Mouse (Mus musculus): ENCODE measurements around the gene Nppa. TPM values are rescaled to one million over a fixed set of nuclear protein-coding genes. Genes with fewer than 3 reads are reported as not detected.

The Nppa gene
- 0.33 TPM in 1 of 2 replicates, not detected in the other for polyA plus RNA-seq (2012; rRNA removed)
- polyA plus RNA-seq (2014; fragmentation: Nextera tagmentation; extraction: Ambion mirVana), result 0.87 and 1.0 TPM in 2 replicates

GRCm38 (mm10) chr4:148000202-148000772 lies at the start of gene Nppa:
Gene Nppa, plus strand, starts transcription at chr4:148000722.
- DNase-seq (ENCODE audit: low spot score), result no peak
- no peaks in the 10 kb centered on the region for H3K4me1 ChIP-seq (ENCODE audit: control insufficient read depth, insufficient read depth, low read length)
- H3K9me3 ChIP-seq (ENCODE audit: control insufficient read depth, low read length), result no peaks in the 10 kb centered on the region
- no peak for ATAC-seq (ENCODE audit: low FRiP score, low read depth)
- no peaks in the 10 kb centered on the region for H3K27me3 ChIP-seq (ENCODE audit: control insufficient read depth, insufficient read depth, low read length)
- no peak for TF ChIP-seq POLR2A (IDR thresholded peaks at IDR 0.05; ENCODE audit: borderline replicate concordance, extremely low read depth, insufficient read depth, insufficient read length)
- H3K27ac ChIP-seq (replicated peaks; ENCODE audit: low read depth, low read length), result no peak within 1 kb of the TSS
- H3K4me3 ChIP-seq (replicated peaks; ENCODE audit: low read length), result no peak within 1 kb of the TSS
- H3K36me3 ChIP-seq (ENCODE audit: control insufficient read depth, insufficient read depth, low read length), result peaks cover 12% of the 10 kb centered on the region
- no peak within 1 kb of the TSS for H3K4me2 ChIP-seq (replicated peaks; ENCODE audit: low read depth, low read length, severe bottlenecking)
- 33% methylated on average over 12 of the region's 12 CpGs for WGBS
- no peak within 1 kb of the TSS for H3K9ac ChIP-seq (ENCODE audit: low read depth, low read length, severe bottlenecking)

GRCm38 (mm10) chr4:147953590-147953989 lies 46.9 kb upstream of the Nppa start:
- no peaks in the 10 kb centered on the region for H3K27me3 ChIP-seq (ENCODE audit: control insufficient read depth, insufficient read depth, low read length)
- H3K4me1 ChIP-seq (ENCODE audit: control insufficient read depth, insufficient read depth, low read length), result no peaks in the 10 kb centered on the region
- DNase-seq (ENCODE audit: low spot score) (peak; percentile 70), ATAC-seq (ENCODE audit: low FRiP score, low read depth) (no peak)
- no peaks in the 10 kb centered on the region for H3K9me3 ChIP-seq (ENCODE audit: control insufficient read depth, low read length)
- WGBS, result 16% methylated on average over 4 of the region's 4 CpGs
- no peak overlapping the region for H3K4me2 ChIP-seq (replicated peaks; ENCODE audit: low read depth, low read length, severe bottlenecking)
- no peak overlapping the region for H3K4me3 ChIP-seq (replicated peaks; ENCODE audit: low read length)
- TF ChIP-seq POLR2A (IDR thresholded peaks at IDR 0.05; ENCODE audit: borderline replicate concordance, extremely low read depth, insufficient read depth, insufficient read length), result no peak
- no peak overlapping the region for H3K27ac ChIP-seq (replicated peaks; ENCODE audit: low read depth, low read length)
- H3K36me3 ChIP-seq (ENCODE audit: control insufficient read depth, insufficient read depth, low read length), result 0 out of 2 replicates have a peak, but pooled peaks cover 2% of the 10 kb centered on the region
- no peak overlapping the region for H3K9ac ChIP-seq (ENCODE audit: low read depth, low read length, severe bottlenecking)

GRCm38 (mm10) chr4:147957141-147957540 lies 43.4 kb upstream of the Nppa start:
- WGBS, result 41% methylated on average over 11 of the region's 11 CpGs
- Histone ChIP-seq H3K27me3 (ENCODE audit: control insufficient read depth, insufficient read depth, low read length) (no peaks in the 10 kb centered on the region), H3K4me1 (ENCODE audit: control insufficient read depth, insufficient read depth, low read length) (no peaks in the 10 kb centered on the region)

GRCm38 (mm10) chr4:147959881-147960831 lies 40.4 kb upstream of the Nppa start:
- ATAC-seq (ENCODE audit: low FRiP score, low read depth), result no peak
- 39% methylated on average over 6 of the region's 6 CpGs for WGBS
- Histone ChIP-seq H3K4me3 (replicated peaks; ENCODE audit: low read length) (no peak overlapping the region), H3K27ac (replicated peaks; ENCODE audit: low read depth, low read length) (no peak overlapping the region), H3K27me3 (ENCODE audit: control insufficient read depth, insufficient read depth, low read length) (no peaks in the 10 kb centered on the region), H3K9ac (ENCODE audit: low read depth, low read length, severe bottlenecking) (no peak overlapping the region), H3K9me3 (ENCODE audit: control insufficient read depth, low read length) (no peaks in the 10 kb centered on the region), H3K36me3 (ENCODE audit: control insufficient read depth, insufficient read depth, low read length) (no peaks in the 10 kb centered on the region), H3K4me2 (replicated peaks; ENCODE audit: low read depth, low read length, severe bottlenecking) (no peak overlapping the region), H3K4me1 (ENCODE audit: control insufficient read depth, insufficient read depth, low read length) (no peaks in the 10 kb centered on the region)
- no peak for TF ChIP-seq POLR2A (IDR thresholded peaks at IDR 0.05; ENCODE audit: borderline replicate concordance, extremely low read depth, insufficient read depth, insufficient read length)
- DNase-seq (ENCODE audit: low spot score), result peak; percentile 73

More at GRCm38 (mm10) chr4:147957141-147957540, 43.4 kb upstream of the Nppa start:
- H3K4me2 ChIP-seq (replicated peaks; ENCODE audit: low read depth, low read length, severe bottlenecking), result no peak overlapping the region
- H3K36me3 ChIP-seq (ENCODE audit: control insufficient read depth, insufficient read depth, low read length), result no peaks in the 10 kb centered on the region
- no peaks in the 10 kb centered on the region for H3K9me3 ChIP-seq (ENCODE audit: control insufficient read depth, low read length)
- ATAC-seq (ENCODE audit: low FRiP score, low read depth) (no peak), DNase-seq (ENCODE audit: low spot score) (peak; percentile 49)
- TF ChIP-seq POLR2A (IDR thresholded peaks at IDR 0.05; ENCODE audit: borderline replicate concordance, extremely low read depth, insufficient read depth, insufficient read length), result no peak
- H3K9ac ChIP-seq (ENCODE audit: low read depth, low read length, severe bottlenecking), result no peak overlapping the region
- H3K27ac ChIP-seq (replicated peaks; ENCODE audit: low read depth, low read length), result no peak overlapping the region
- H3K4me3 ChIP-seq (replicated peaks; ENCODE audit: low read length), result no peak overlapping the region

GRCm38 (mm10) chr4:147962781-147963180 lies 37.7 kb upstream of the Nppa start:
- TF ChIP-seq POLR2A (IDR thresholded peaks at IDR 0.05; ENCODE audit: borderline replicate concordance, extremely low read depth, insufficient read depth, insufficient read length), result no peak
- no peak overlapping the region for H3K4me2 ChIP-seq (replicated peaks; ENCODE audit: low read depth, low read length, severe bottlenecking)
- no peaks in the 10 kb centered on the region for H3K4me1 ChIP-seq (ENCODE audit: control insufficient read depth, insufficient read depth, low read length)
- DNase-seq (ENCODE audit: low spot score), result no peak
- H3K9ac ChIP-seq (ENCODE audit: low read depth, low read length, severe bottlenecking), result no peak overlapping the region
- H3K27ac ChIP-seq (replicated peaks; ENCODE audit: low read depth, low read length), result no peak overlapping the region
- WGBS, result 50% methylated on average over 6 of the region's 6 CpGs
- H3K4me3 ChIP-seq (replicated peaks; ENCODE audit: low read length), result no peak overlapping the region
- no peaks in the 10 kb centered on the region for H3K36me3 ChIP-seq (ENCODE audit: control insufficient read depth, insufficient read depth, low read length)
- no peaks in the 10 kb centered on the region for H3K9me3 ChIP-seq (ENCODE audit: control insufficient read depth, low read length)
- H3K27me3 ChIP-seq (ENCODE audit: control insufficient read depth, insufficient read depth, low read length), result no peaks in the 10 kb centered on the region
- ATAC-seq (ENCODE audit: low FRiP score, low read depth), result no peak

All from limb, embryonic 14.5 days (tissue).